Mouse (Mus musculus) stomach, embryonic 14.5 days (tissue): ENCODE data around the gene St13. TPM values are rescaled to one million over a fixed set of nuclear protein-coding genes. Genes with fewer than 3 reads are reported as not detected.

ENCODE experiments used
- ATAC-seq: fragments of 200-750 bp; cut with Nextera tagmentation; 2 replicates; pipeline ENCODE4 v1.8.0; 2017; ENCODE audit warnings: low read depth, moderate TSS enrichment; ENCODE audit not compliant: insufficient number of reproducible peaks, insufficient read depth, low FRiP score
- H3K27ac ChIP-seq: fragments of 300-500 bp; sonication (generic); 2 replicates; pipeline ENCODE4 v1.5.1; 2014; ENCODE audit warnings: mild to moderate bottlenecking, low read length, moderate library complexity, mixed read lengths
- H3K27me3 ChIP-seq: fragments of 300-500 bp; sonication (generic); 2 replicates; pipeline ENCODE4 v1.6.1; 2014; ENCODE audit warnings: low read length, control low read depth, mixed read lengths; ENCODE audit not compliant: control insufficient read depth, insufficient read depth
- H3K36me3 ChIP-seq: fragments of 300-500 bp; sonication (generic); 2 replicates; pipeline ENCODE4 v1.6.1; 2014; ENCODE audit warnings: mild to moderate bottlenecking, control low read depth, low read length, moderate library complexity, mixed read lengths; ENCODE audit not compliant: control insufficient read depth, insufficient read depth
- H3K4me1 ChIP-seq: fragments of 300-500 bp; sonication (generic); 2 replicates; pipeline ENCODE4 v1.6.1; 2014; ENCODE audit warnings: low read length, control low read depth, mixed read lengths; ENCODE audit not compliant: control insufficient read depth, insufficient read depth
- H3K4me2 ChIP-seq: fragments of 300-500 bp; sonication (generic); replicated peaks from 2 replicates; pipeline ENCODE4 v1.6.1; 2014; ENCODE audit warnings: low read depth, low read length, control low read depth
- H3K4me3 ChIP-seq: fragments of 300-500 bp; sonication (generic); 2 replicates; pipeline ENCODE4 v1.5.1; 2014; ENCODE audit warnings: low read depth, low read length, control low read depth
- H3K9ac ChIP-seq: fragments of 300-500 bp; sonication (generic); replicated peaks from 2 replicates; pipeline ENCODE4 v1.6.1; 2014; ENCODE audit warnings: low read depth, mild to moderate bottlenecking, control low read depth, low read length, moderate library complexity, mixed read lengths
- H3K9me3 ChIP-seq: fragments of 300-500 bp; sonication (generic); 2 replicates; pipeline ENCODE4 v1.6.1; 2016; ENCODE audit warnings: low read depth, low read length, control low read depth; ENCODE audit not compliant: control insufficient read depth
- WGBS: fragments of 180-500 bp; shearing (Covaris S2); extraction: QIAGEN DNeasy Blood & Tissue Kit; methylation state at CpG from one replicate; pipeline ENCODE4 v1.1.7; 2014; 5-methylcytosine and 5-hydroxymethylcytosine counted together
- polyA plus RNA-seq: library from polyadenylated mRNA; unstranded; fragments of >200 nt; fragmentation: Nextera tagmentation; extraction: Ambion mirVana; gene quantifications from 2 replicates; pipeline ENCODE4 v1.2.1, GENCODE M21; 2014

The St13 gene
- polyA plus RNA-seq: 153 and 154 TPM in 2 replicates

DNA sequence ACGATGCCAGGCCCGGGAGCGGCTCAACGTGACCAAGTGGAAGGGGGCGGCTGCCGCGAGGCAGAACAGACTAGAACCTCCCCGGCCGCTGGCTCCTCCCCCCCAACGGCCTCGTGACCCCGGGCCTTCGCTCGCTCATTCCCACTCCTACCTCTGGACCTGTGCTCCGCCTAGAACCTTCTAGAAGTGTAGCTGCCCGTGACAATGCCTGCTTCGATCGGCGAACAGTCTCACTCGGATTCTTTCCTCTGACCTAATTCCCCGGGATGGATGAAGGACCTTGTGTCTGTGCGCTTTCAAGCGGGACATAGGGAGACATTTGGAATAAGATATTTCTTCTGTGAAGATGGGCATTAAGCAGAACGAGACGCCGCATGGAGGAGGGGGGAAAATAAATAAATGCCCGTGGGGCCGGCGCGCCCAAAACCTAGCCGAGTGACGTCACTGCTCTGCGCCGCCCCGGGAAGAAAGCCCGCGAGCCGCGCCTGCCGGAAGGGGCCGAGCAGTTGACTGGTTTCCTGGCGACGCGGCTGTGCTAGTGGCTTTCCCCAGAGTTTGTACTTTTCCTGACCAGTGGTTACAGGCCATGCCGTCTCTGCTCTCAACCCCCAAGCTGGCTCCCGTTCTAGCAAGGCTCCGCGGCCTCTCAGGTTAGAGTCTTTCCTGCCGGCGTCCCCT lies at the start of gene St13, which contains the start of gene Xpnpep3:
Gene St13 (minus strand): TSS at position 440 of the 678 bp plus-strand sequence.
Gene Xpnpep3 (plus strand): TSS at position 501 of the 678 bp plus-strand sequence.
- WGBS: under 1% methylated on average over 49 of the region's 50 CpGs
- H3K9me3 ChIP-seq: no peaks in the 10 kb centered on the region
- H3K36me3 ChIP-seq: no peaks in the 10 kb centered on the region
- H3K4me2 ChIP-seq: peak within 1 kb of the TSS; percentile 74
- H3K27me3 ChIP-seq: no peaks in the 10 kb centered on the region
- ATAC-seq: peak; percentile 100
- H3K9ac ChIP-seq: peak within 1 kb of the TSS; percentile 89
- H3K4me3 ChIP-seq: peak within 1 kb of the TSS; percentile 98
- H3K4me1 ChIP-seq: peaks cover 8% of the 10 kb centered on the region
- H3K27ac ChIP-seq: peak within 1 kb of the TSS; percentile 94

- H3K4me1 ChIP-seq: no peaks in the 10 kb centered on the region
- peaks cover 13% of the 10 kb centered on the region for H3K36me3 ChIP-seq
- no peak overlapping the region for H3K27ac ChIP-seq
- no peaks in the 10 kb centered on the region for H3K9me3 ChIP-seq
- 43% methylated on average over 3 of the region's 3 CpGs for WGBS
- peak; percentile 63; the same call in 1 of the 2 replicates for ATAC-seq
- H3K9ac ChIP-seq: no peak overlapping the region
- no peak overlapping the region for H3K4me2 ChIP-seq
- no peak overlapping the region for H3K4me3 ChIP-seq
- no peaks in the 10 kb centered on the region for H3K27me3 ChIP-seq
These were observed 48.6 kb upstream of the St13 start for GRCm38 (mm10) chr15:81448463-81448862.

GRCm38 (mm10) chr15:81439236-81439635 lies 39.4 kb upstream of the St13 start:
- Histone ChIP-seq H3K4me3 (no peak overlapping the region), H3K36me3 (peaks cover 26% of the 10 kb centered on the region), H3K4me2 (no peak overlapping the region), H3K27ac (no peak overlapping the region), H3K27me3 (no peaks in the 10 kb centered on the region), H3K9ac (no peak overlapping the region), H3K9me3 (no peaks in the 10 kb centered on the region), H3K4me1 (no peaks in the 10 kb centered on the region)
- no peak for ATAC-seq

DNA sequence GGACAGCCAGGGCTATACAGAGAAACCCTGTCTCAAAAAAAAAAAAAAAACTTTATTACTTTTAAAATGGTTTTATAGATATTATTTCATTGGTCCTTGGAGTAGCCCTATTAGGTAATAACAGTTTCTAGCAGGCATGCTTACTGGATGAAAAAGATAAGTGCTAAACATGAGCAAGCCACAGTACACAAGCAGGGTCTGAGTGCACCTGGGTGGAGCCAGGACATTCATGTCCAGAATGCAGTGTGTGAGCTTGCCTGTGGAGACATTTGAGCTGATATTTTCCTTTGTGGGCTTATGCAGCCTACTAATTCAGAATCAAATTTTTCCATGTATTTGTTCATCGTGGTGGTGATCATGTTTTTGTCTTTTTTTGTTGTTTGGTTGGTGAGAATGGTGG lies 38.5 kb upstream of the St13 start:
- WGBS: 100% methylated on average over 1 of the region's 1 CpGs
- no peak for ATAC-seq
- Histone ChIP-seq H3K4me1 (no peaks in the 10 kb centered on the region), H3K27ac (no peak overlapping the region), H3K4me2 (no peak overlapping the region), H3K36me3 (peaks cover 26% of the 10 kb centered on the region), H3K9ac (no peak overlapping the region), H3K27me3 (no peaks in the 10 kb centered on the region), H3K4me3 (no peak overlapping the region), H3K9me3 (no peaks in the 10 kb centered on the region)

DNA sequence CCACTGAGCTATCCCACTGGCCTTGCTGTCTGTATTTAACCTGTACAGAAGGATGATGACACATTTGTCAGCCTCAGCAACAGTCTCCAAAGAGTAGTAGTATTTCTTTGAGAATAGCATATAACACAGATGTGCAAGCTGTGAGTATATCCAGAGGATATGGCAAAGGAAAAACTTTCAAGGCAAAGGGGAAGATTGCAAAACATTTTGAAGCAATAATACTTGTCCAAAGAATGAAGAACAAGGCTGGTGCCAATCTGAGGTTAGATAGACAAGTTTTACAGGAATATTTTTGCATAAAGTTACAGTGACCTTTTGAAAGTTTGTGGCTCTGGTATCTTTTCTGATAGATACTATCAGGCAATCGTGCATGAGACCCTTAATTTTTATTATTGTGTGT lies 31.3 kb upstream of the St13 start:
- Histone ChIP-seq H3K27me3 (no peaks in the 10 kb centered on the region), H3K9ac (no peak overlapping the region), H3K4me2 (no peak overlapping the region), H3K27ac (no peak overlapping the region), H3K9me3 (no peaks in the 10 kb centered on the region), H3K4me3 (no peak overlapping the region), H3K36me3 (peaks cover 24% of the 10 kb centered on the region; the same call in 1 of the 2 replicates), H3K4me1 (no peaks in the 10 kb centered on the region)
- WGBS: 88% methylated on average over 1 of the region's 1 CpGs
- ATAC-seq: no peak

DNA sequence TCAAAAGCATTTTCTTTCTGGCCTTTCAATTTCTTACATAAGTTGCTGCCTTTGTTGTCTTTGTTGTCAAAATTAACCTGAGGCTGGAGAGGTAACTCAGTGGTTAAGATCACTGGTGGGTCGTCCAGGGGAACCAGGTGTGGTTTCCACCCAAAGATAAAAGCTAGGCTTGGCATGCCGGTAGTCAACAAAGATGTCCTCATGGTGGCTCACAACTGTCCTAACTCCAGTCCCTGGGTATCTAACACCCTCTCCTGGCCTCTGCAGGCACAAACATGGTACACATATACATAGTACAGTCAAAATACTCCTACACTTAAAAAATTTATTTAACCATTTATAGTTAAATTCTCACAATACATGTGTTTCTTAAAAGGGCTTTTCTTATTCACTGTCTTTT lies 28.1 kb upstream of the St13 start:
- 83% methylated on average over 2 of the region's 2 CpGs for WGBS

GRCm38 (mm10) chr15:81425311-81425710 lies 25.4 kb upstream of the St13 start:
- no peak overlapping the region for H3K27ac ChIP-seq
- H3K9ac ChIP-seq: no peak overlapping the region
- no peaks in the 10 kb centered on the region for H3K27me3 ChIP-seq
- H3K9me3 ChIP-seq: no peaks in the 10 kb centered on the region
- 0 out of 2 replicates have a peak, but pooled peaks cover 5% of the 10 kb centered on the region for H3K4me1 ChIP-seq
- no peak for ATAC-seq
- H3K4me2 ChIP-seq: no peak overlapping the region
- 93% methylated on average over 3 of the region's 3 CpGs for WGBS
- H3K36me3 ChIP-seq: peaks cover 7% of the 10 kb centered on the region; the same call in 1 of the 2 replicates
- H3K4me3 ChIP-seq: no peak overlapping the region

More for the DNA sequence above, 28.1 kb upstream of the St13 start:
- H3K4me3 ChIP-seq: no peak overlapping the region
- no peaks in the 10 kb centered on the region for H3K9me3 ChIP-seq
- no peak for ATAC-seq
- peaks cover 21% of the 10 kb centered on the region; the same call in 1 of the 2 replicates for H3K36me3 ChIP-seq
- no peaks in the 10 kb centered on the region for H3K27me3 ChIP-seq
- no peak overlapping the region for H3K4me2 ChIP-seq
- no peak overlapping the region for H3K27ac ChIP-seq
- no peak overlapping the region for H3K9ac ChIP-seq
- H3K4me1 ChIP-seq: no peaks in the 10 kb centered on the region

DNA sequence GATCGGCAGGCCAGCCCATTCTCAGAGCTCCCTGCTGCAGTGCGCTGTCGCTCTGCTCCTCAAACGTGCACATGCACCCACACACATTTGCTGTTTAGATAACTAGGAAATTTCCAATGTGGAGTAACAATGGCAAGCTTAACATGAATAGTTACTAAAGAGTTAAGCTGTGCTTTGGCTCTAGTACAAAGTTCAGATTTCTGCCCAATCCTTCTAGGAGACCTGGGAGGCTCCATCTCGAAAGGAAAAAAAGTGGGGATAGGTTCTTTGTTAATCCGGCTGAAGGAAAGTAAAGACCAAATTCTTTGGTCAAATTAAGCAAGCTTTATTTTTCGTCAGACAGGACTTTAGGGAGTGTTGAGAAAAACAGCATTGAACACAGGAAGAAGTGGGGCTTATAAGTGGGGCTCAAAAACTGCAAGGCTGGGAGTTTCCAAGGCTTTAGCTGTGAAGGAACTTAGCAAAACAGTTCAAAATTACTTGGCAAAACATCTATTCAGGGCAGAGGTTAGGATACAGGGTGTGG lies 22.3 kb upstream of the St13 start:
- no peak overlapping the region for H3K4me2 ChIP-seq
- no peak for ATAC-seq
- H3K4me3 ChIP-seq: no peak overlapping the region
- no peak overlapping the region for H3K9ac ChIP-seq
- peaks cover 1% of the 10 kb centered on the region; the same call in 1 of the 2 replicates for H3K36me3 ChIP-seq
- 47% methylated on average over 7 of the region's 7 CpGs for WGBS
- no peaks in the 10 kb centered on the region for H3K27me3 ChIP-seq
- 0 out of 2 replicates have a peak, but pooled peaks cover 5% of the 10 kb centered on the region for H3K4me1 ChIP-seq
- H3K27ac ChIP-seq: peak overlapping the region; percentile 86
- H3K9me3 ChIP-seq: no peaks in the 10 kb centered on the region
